Mouse (Mus musculus): ENCODE results near the gene Coa3. TPM values are rescaled to one million over a fixed set of nuclear protein-coding genes. Genes with fewer than 3 reads are reported as not detected.
"Not testable (repeated sequence)": the region's sequence is repeated elsewhere in the genome, so short reads cannot be mapped to it uniquely, and the experiment has no call there.

Gene Coa3
- total RNA-seq (2022): 10 to 100 TPM; 71.9 to 80.9 (median 76.5) TPM

GRCm38 (mm10) chr11:101278223-101279192, at the start of gene Coa3, which contains the start of gene Cntd1:
TSS of gene Coa3 (minus strand) at chr11:101279114.
TSS of gene Cntd1 (plus strand) at chr11:101279012.
- peak; percentile 49 to 67 for DNase-seq (ENCODE audit: low spot score in 2 of 2)

GRCm38 (mm10) chr11:101327311-101327710, 48.4 kb upstream of the Coa3 start:
- no peak for DNase-seq (ENCODE audit: low spot score in 2 of 2)

- DNase-seq (ENCODE audit: low spot score in 2 of 2): no peak
Measured at GRCm38 (mm10) chr11:101326147-101326546, 47.2 kb upstream of the Coa3 start.

- not testable (repeated sequence) for DNase-seq (ENCODE audit: low spot score in 2 of 2)
Measured at GRCm38 (mm10) chr11:101325201-101325600, 46.3 kb upstream of the Coa3 start.

GRCm38 (mm10) chr11:101324763-101325162, 45.8 kb upstream of the Coa3 start, which contains the start of gene Aoc2:
TSS of gene Aoc2 (plus strand) at chr11:101325063.
- no peak for DNase-seq (ENCODE audit: low spot score in 2 of 2)

GRCm38 (mm10) chr11:101323609-101324008, 44.7 kb upstream of the Coa3 start:
- DNase-seq (ENCODE audit: low spot score in 2 of 2): peak; percentile 30 to 36

- no peak for DNase-seq (ENCODE audit: low spot score in 2 of 2)
Measured at GRCm38 (mm10) chr11:101316501-101316917, 37.6 kb upstream of the Coa3 start.

- peak; percentile 82 to 83 for DNase-seq (ENCODE audit: low spot score in 2 of 2)
Measured at GRCm38 (mm10) chr11:101315665-101316500, 37.0 kb upstream of the Coa3 start, which contains the start of gene Psme3. TSS of gene Psme3 (plus strand) at chr11:101316213.

- DNase-seq (ENCODE audit: low spot score in 2 of 2): no peak
Measured at GRCm38 (mm10) chr11:101315082-101315650, 36.3 kb upstream of the Coa3 start.

GRCm38 (mm10) chr11:101314567-101314966, 35.7 kb upstream of the Coa3 start:
- no peak for DNase-seq (ENCODE audit: low spot score in 2 of 2)

GRCm38 (mm10) chr11:101312150-101312549, 33.2 kb upstream of the Coa3 start:
- DNase-seq (ENCODE audit: low spot score in 2 of 2): no peak

GRCm38 (mm10) chr11:101311083-101311482, 32.2 kb upstream of the Coa3 start:
- no peak for DNase-seq (ENCODE audit: low spot score in 2 of 2)

- DNase-seq (ENCODE audit: low spot score in 2 of 2): no peak
Measured at GRCm38 (mm10) chr11:101307744-101308143, 28.8 kb upstream of the Coa3 start.

- peak; percentile 92 for DNase-seq (ENCODE audit: low spot score in 2 of 2)
Measured at GRCm38 (mm10) chr11:101302004-101302798, 23.3 kb upstream of the Coa3 start, which contains the start of gene Becn1. TSS of gene Becn1 (minus strand) at chr11:101302286.

- DNase-seq (ENCODE audit: low spot score in 2 of 2): no peak
Measured at GRCm38 (mm10) chr11:101301299-101302003, 22.5 kb upstream of the Coa3 start.

GRCm38 (mm10) chr11:101300881-101301280, 22.0 kb upstream of the Coa3 start:
- DNase-seq (ENCODE audit: low spot score in 2 of 2): no peak

GRCm38 (mm10) chr11:101295191-101295590, 16.3 kb upstream of the Coa3 start:
- no peak for DNase-seq (ENCODE audit: low spot score in 2 of 2)

- DNase-seq (ENCODE audit: low spot score in 2 of 2): no peak
Measured at GRCm38 (mm10) chr11:101291231-101291630, 12.3 kb upstream of the Coa3 start.

GRCm38 (mm10) chr11:101287306-101287705, 8.4 kb upstream of the Coa3 start:
- no peak for DNase-seq (ENCODE audit: low spot score in 2 of 2)

GRCm38 (mm10) chr11:101283805-101284204, 4.9 kb upstream of the Coa3 start:
- DNase-seq (ENCODE audit: low spot score in 2 of 2): no peak
